Mouse (Mus musculus) embryonic facial prominence, embryonic 12.5 days (tissue): ENCODE data around the gene Kcna4. TPM values are rescaled to one million over a fixed set of nuclear protein-coding genes. Genes with fewer than 3 reads are reported as not detected.

ENCODE experiments used
- ATAC-seq: fragments of 200-750 bp; cut with Nextera tagmentation; 2 replicates; pipeline ENCODE4 v1.8.0; 2017; ENCODE audit not compliant: insufficient number of reproducible peaks, insufficient read depth, low FRiP score, low TSS enrichment
- H3K27ac ChIP-seq: fragments of 300-500 bp; sonication (generic); 2 replicates; pipeline ENCODE4 v1.5.1; 2016; ENCODE audit warnings: mild to moderate bottlenecking
- H3K27me3 ChIP-seq: fragments of 300-500 bp; sonication (generic); 2 replicates; pipeline ENCODE4 v1.6.1; 2016; ENCODE audit warnings: mild to moderate bottlenecking, moderate library complexity
- H3K36me3 ChIP-seq: fragments of 300-500 bp; sonication (generic); 2 replicates; pipeline ENCODE4 v1.6.1; 2016; ENCODE audit warnings: mild to moderate bottlenecking
- H3K4me1 ChIP-seq: fragments of 300-500 bp; sonication (generic); 2 replicates; pipeline ENCODE4 v1.6.1; 2016
- H3K4me2 ChIP-seq: fragments of 300-500 bp; sonication (generic); replicated peaks from 2 replicates; pipeline ENCODE4 v1.6.1; 2016; ENCODE audit warnings: mild to moderate bottlenecking, moderate library complexity
- H3K4me3 ChIP-seq: fragments of 300-500 bp; sonication (generic); 2 replicates; pipeline ENCODE4 v1.5.1; 2016; ENCODE audit warnings: mild to moderate bottlenecking
- H3K9ac ChIP-seq: fragments of 300-500 bp; sonication (generic); 2 replicates; pipeline ENCODE4 v1.6.1; 2016; ENCODE audit warnings: mild to moderate bottlenecking, moderate library complexity
- H3K9me3 ChIP-seq: fragments of 300-500 bp; sonication (generic); 2 replicates; pipeline ENCODE4 v1.6.1; 2016; ENCODE audit warnings: mild to moderate bottlenecking, moderate library complexity
- WGBS: fragments of 180-500 bp; shearing (Covaris S2); methylation state at CpG from one replicate; pipeline ENCODE4 v1.1.7; 2016; 5-methylcytosine and 5-hydroxymethylcytosine counted together
- polyA plus RNA-seq: library from polyadenylated mRNA; unstranded; fragments of >200 nt; fragmentation: Nextera tagmentation; extraction: Ambion mirVana; gene quantifications from 2 replicates; pipeline ENCODE4 v1.2.1, GENCODE M21; 2016

Kcna4 gene
- polyA plus RNA-seq, 1 experiment from 2014 or later: 1.5 TPM

GRCm38 (mm10) chr2:107324090-107324489, 33.7 kb downstream of the Kcna4 start:
- no peaks in the 10 kb centered on the region for H3K9me3 ChIP-seq
- ATAC-seq: no peak
- no peaks in the 10 kb centered on the region for H3K36me3 ChIP-seq
- no peaks in the 10 kb centered on the region for H3K4me1 ChIP-seq
- no peak overlapping the region for H3K27ac ChIP-seq
- H3K4me2 ChIP-seq: no peak overlapping the region
- H3K9ac ChIP-seq: no peak overlapping the region
- 88% methylated on average over 3 of the region's 3 CpGs for WGBS
- no peak overlapping the region for H3K4me3 ChIP-seq
- H3K27me3 ChIP-seq: no peaks in the 10 kb centered on the region

GRCm38 (mm10) chr2:107327276-107327675, 36.8 kb downstream of the Kcna4 start:
- WGBS: 90% methylated on average over 3 of the region's 3 CpGs
- Histone ChIP-seq H3K27ac (no peak overlapping the region), H3K4me1 (no peaks in the 10 kb centered on the region), H3K4me3 (no peak overlapping the region), H3K9me3 (no peaks in the 10 kb centered on the region), H3K9ac (no peak overlapping the region), H3K36me3 (no peaks in the 10 kb centered on the region), H3K27me3 (no peaks in the 10 kb centered on the region), H3K4me2 (no peak overlapping the region)
- no peak for ATAC-seq

GRCm38 (mm10) chr2:107341291-107341690, 50.9 kb downstream of the Kcna4 start:
- no peak overlapping the region for H3K4me3 ChIP-seq
- no peaks in the 10 kb centered on the region for H3K4me1 ChIP-seq
- H3K36me3 ChIP-seq: no peaks in the 10 kb centered on the region
- H3K27me3 ChIP-seq: no peaks in the 10 kb centered on the region
- WGBS: 77% methylated on average over 3 of the region's 3 CpGs
- H3K27ac ChIP-seq: no peak overlapping the region
- no peaks in the 10 kb centered on the region for H3K9me3 ChIP-seq
- no peak for ATAC-seq
- H3K9ac ChIP-seq: no peak overlapping the region
- no peak overlapping the region for H3K4me2 ChIP-seq

- WGBS: 48% methylated on average over 4 of the region's 4 CpGs
- Histone ChIP-seq H3K4me1 (no peaks in the 10 kb centered on the region), H3K9ac (no peak overlapping the region), H3K36me3 (no peaks in the 10 kb centered on the region), H3K27ac (no peak overlapping the region), H3K4me3 (no peak overlapping the region), H3K9me3 (no peaks in the 10 kb centered on the region), H3K4me2 (no peak overlapping the region), H3K27me3 (no peaks in the 10 kb centered on the region)
- no peak for ATAC-seq
Observed at GRCm38 (mm10) chr2:107344807-107345206, 54.4 kb downstream of the Kcna4 start.

DNA sequence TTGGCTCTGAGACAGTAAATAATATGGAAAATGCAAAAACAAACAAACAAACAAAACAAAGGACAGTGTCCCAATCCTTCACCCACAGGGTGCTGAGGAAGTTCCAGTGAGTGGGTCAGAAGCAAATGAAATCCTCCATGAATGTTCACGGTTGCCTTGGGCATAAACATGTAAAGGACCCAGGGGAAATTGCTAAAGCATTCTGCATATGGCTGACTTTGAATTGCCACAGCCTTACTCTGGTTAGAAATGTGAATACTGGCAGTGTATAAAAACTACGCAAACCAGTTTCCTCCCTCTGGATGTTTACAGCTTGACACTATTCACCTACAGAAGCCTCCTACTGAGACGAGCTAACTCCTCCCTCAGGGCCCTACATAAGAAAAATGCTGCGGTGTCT, 54.9 kb downstream of the Kcna4 start:
- Histone ChIP-seq H3K4me1 (no peaks in the 10 kb centered on the region), H3K4me3 (no peak overlapping the region), H3K9ac (no peak overlapping the region), H3K4me2 (no peak overlapping the region), H3K36me3 (no peaks in the 10 kb centered on the region), H3K9me3 (no peaks in the 10 kb centered on the region), H3K27me3 (no peaks in the 10 kb centered on the region), H3K27ac (no peak overlapping the region)
- 53% methylated on average over 4 of the region's 4 CpGs for WGBS
- ATAC-seq: no peak

Other genes with a start within 250 kb of the Kcna4 start
- not detected in 2 replicates for gene Fshb, start 231.0 kb upstream of the Kcna4 start, polyA plus RNA-seq